Mouse (Mus musculus) embryonic facial prominence, embryonic 14.5 days (tissue): Measurements from ENCODE around the gene Eif4a3. TPM values are rescaled to one million over a fixed set of nuclear protein-coding genes. Genes with fewer than 3 reads are reported as not detected.
"Not testable (repeated sequence)": the region's sequence is repeated elsewhere in the genome, so short reads cannot be mapped to it uniquely, and the experiment has no call there.

Source experiments
- ATAC-seq: fragments of 200-750 bp; cut with Nextera tagmentation; 2 replicates; pipeline ENCODE4 v1.8.0; 2017; ENCODE audit warnings: low read depth, moderate number of reproducible peaks, moderate TSS enrichment
- DNase-seq: peaks from one replicate; pipeline ENCODE4 v3.0.0-alpha.2; 2015; ENCODE audit warnings: low spot score
- H3K27ac ChIP-seq: fragments of 300-500 bp; sonication (generic); replicated peaks from 2 replicates; pipeline ENCODE4 v1.5.1; 2014; ENCODE audit warnings: low read depth, mild to moderate bottlenecking, low read length, moderate library complexity
- H3K27me3 ChIP-seq: fragments of 300-500 bp; sonication (generic); replicated peaks from 2 replicates; pipeline ENCODE4 v1.6.1; 2014; ENCODE audit warnings: low read length; ENCODE audit not compliant: control insufficient read depth, insufficient read depth
- H3K36me3 ChIP-seq: fragments of 300-500 bp; sonication (generic); 2 replicates; pipeline ENCODE4 v1.6.1; 2014; ENCODE audit warnings: low read length, mixed read lengths; ENCODE audit not compliant: control insufficient read depth, insufficient read depth
- H3K4me1 ChIP-seq: fragments of 300-500 bp; sonication (generic); 2 replicates; pipeline ENCODE4 v1.6.1; 2014; ENCODE audit warnings: antibody characterized with exemption, low read length; ENCODE audit not compliant: control insufficient read depth, insufficient read depth
- H3K4me2 ChIP-seq: fragments of 300-500 bp; sonication (generic); 2 replicates; pipeline ENCODE4 v1.6.1; 2014; ENCODE audit warnings: low read depth, mild to moderate bottlenecking, low read length, moderate library complexity, mixed read lengths
- H3K4me3 ChIP-seq: fragments of 300-500 bp; sonication (generic); 2 replicates; pipeline ENCODE4 v1.5.1; 2014; ENCODE audit warnings: low read depth, mild to moderate bottlenecking, low read length
- H3K9ac ChIP-seq: fragments of 300-500 bp; sonication (generic); 2 replicates; pipeline ENCODE4 v1.6.1; 2014; ENCODE audit warnings: low read depth, mild to moderate bottlenecking, low read length, moderate library complexity, mixed read lengths
- H3K9me3 ChIP-seq: fragments of 300-500 bp; sonication (generic); 2 replicates; pipeline ENCODE4 v1.6.1; 2016; ENCODE audit warnings: low read length; ENCODE audit not compliant: control insufficient read depth
- WGBS: fragments of 180-500 bp; shearing (Covaris S2); extraction: QIAGEN DNeasy Blood & Tissue Kit; methylation state at CpG from one replicate; pipeline ENCODE4 v1.1.7; 2014; 5-methylcytosine and 5-hydroxymethylcytosine counted together
- polyA plus RNA-seq: library from polyadenylated mRNA; unstranded; fragments of >200 nt; fragmentation: Nextera tagmentation; extraction: Ambion mirVana; gene quantifications from 2 replicates; pipeline ENCODE4 v1.2.1, GENCODE M21; 2014

Gene Eif4a3
- polyA plus RNA-seq, 1 experiment from 2014 or later: 298 TPM

DNA sequence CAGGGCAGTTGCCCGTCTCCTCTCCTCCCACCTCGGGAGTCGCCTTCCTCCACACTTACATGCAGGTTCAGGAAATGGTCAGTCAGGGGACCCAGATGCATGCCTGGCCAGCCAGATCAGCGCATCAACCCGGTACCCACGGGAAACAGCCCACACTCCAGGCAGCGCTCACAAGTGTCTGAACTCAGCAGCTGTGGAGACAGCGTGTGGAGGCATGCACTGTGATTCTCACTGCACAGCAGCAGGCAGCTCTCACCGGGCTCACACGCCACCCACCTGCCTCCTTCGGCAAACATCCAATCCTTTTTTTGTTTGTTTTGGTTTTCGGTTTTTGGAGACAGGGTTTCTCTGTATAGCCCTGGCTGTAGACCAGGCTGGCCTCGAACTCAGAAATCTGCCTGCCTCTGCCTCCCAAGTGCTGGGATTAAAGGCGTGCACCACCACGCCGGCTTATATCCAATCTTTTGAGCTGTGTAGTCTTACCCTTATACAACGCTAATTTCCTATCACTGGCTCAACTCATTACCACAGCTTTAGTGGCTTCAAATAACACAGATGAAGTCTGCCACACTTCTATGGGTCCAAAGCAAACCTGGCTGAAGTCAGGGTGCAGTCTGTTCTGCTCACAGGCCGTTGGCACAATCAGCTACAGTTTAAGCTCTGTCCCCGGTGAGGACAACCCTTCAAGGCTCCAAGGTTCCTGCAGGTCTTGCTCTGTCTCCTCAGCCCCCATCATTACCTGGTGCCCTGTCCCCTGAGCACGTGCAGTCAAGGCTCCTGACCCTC, 12.5 kb downstream of the Eif4a3 start:
- Histone ChIP-seq H3K9ac (no peak overlapping the region), H3K4me1 (no peaks in the 10 kb centered on the region), H3K27me3 (no peaks in the 10 kb centered on the region), H3K27ac (no peak overlapping the region), H3K36me3 (peaks cover 92% of the 10 kb centered on the region), H3K9me3 (no peaks in the 10 kb centered on the region), H3K4me2 (no peak overlapping the region), H3K4me3 (no peak overlapping the region)
- ATAC-seq (no peak), DNase-seq (no peak)
- WGBS: 84% methylated on average over 20 of the region's 20 CpGs

DNA sequence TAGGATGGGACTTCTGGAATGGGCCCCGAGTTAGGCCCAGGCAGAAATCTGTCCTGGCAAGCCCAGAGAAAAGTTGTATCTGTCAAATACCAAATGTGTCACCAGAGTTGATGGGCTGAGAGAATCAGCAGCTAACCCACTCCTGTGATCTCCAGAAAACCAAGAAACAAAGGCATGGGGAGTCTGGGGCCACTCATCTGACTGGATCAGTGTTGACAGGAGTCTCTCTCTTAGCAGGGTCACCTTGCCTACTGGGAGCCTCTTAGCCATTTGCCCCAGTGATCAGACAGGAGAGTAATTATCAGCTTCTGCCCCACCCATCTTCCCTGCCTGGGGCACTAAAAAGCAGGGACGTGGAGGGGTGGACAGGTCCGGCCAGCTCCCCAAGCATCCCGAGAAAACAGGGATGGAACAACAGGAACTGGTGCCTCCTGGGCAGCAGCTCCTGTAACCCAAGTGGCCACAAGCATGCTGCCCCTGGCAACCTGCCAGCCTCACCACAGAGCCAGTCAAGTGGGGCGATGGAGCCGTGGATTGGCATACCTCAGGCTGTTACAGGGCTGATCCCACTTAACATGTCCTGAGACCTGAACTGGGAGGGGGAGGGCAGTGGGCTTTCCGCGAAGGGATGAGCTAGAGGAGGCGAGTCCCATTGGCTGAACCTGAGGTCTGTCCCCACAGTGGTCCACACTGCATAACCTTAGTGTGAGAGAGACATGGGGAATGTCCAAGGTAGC, 13.9 kb downstream of the Eif4a3 start:
- 52% methylated on average over 8 of the region's 9 CpGs for WGBS
- Histone ChIP-seq H3K9me3 (no peaks in the 10 kb centered on the region), H3K36me3 (peaks cover 91% of the 10 kb centered on the region), H3K4me1 (no peaks in the 10 kb centered on the region), H3K27ac (no peak overlapping the region), H3K4me2 (no peak overlapping the region), H3K27me3 (no peaks in the 10 kb centered on the region), H3K4me3 (no peak overlapping the region), H3K9ac (no peak overlapping the region)
- DNase-seq: peak; percentile 46
- ATAC-seq: 0 out of 2 replicates have a peak, but pooled peaks have one; percentile 1

DNA sequence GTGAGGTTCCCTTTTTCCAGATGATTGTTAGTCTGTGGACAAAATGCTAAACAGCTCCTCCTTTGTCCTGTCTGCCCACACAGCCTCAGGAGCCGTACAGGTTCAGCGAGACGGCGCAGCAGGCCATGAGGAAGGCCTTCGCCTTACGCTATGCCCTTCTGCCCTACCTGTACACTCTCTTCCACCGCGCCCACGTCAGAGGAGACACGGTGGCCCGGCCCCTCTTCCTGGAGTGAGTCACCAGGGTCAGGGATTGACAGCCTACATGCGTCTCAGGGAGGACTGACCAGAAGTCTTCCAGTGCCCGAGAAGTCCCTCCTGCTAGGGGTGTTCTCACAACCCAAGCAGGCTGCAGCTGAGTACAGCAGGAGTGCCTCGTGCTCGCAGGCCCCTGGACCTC, 18.9 kb downstream of the Eif4a3 start:
- WGBS: 89% methylated on average over 15 of the region's 15 CpGs
- ATAC-seq: no peak
- Histone ChIP-seq H3K4me1 (no peaks in the 10 kb centered on the region), H3K27me3 (no peaks in the 10 kb centered on the region), H3K36me3 (peaks cover 76% of the 10 kb centered on the region), H3K9ac (no peak overlapping the region), H3K4me2 (no peak overlapping the region), H3K4me3 (no peak overlapping the region), H3K27ac (no peak overlapping the region), H3K9me3 (no peaks in the 10 kb centered on the region)
- DNase-seq: no peak

DNA sequence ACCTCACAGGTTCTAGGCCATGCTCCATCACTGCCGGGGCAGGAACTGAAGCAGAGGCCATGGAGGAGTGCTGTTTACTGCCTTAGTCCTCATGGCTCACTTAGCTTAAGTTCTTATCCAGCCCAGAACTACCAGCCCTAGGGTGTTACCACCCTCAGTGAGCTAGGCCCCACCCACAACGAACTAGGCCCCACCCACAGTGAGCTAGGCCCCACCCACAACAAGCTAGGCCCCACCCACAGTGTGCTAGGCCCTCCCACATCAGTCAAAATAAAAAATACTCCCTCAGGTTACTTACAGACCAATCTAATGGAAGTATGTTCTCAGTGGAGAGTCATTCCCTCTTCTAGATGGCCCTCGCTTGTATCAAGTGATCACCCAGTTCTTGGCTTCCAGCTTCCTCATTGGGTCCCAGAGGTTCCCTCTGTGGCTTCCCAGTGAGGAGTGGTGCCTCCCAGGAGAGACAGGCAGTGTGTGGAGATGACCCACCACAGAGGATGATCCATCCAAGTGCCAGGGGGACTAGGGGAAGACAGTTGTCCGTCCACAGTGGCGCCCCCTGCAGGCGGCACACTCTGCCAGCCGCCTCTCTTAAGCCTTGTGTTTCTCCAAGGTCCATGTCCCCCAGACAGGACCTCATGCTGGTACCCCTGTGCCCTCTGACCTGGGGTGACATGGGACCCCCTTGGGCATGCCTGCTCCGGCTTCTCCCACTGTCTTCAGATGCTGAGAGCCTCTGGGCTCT, 26.5 kb downstream of the Eif4a3 start:
- Histone ChIP-seq H3K27me3 (no peaks in the 10 kb centered on the region), H3K9me3 (no peaks in the 10 kb centered on the region), H3K9ac (no peak overlapping the region), H3K4me1 (peaks cover 4% of the 10 kb centered on the region), H3K4me3 (no peak overlapping the region), H3K4me2 (no peak overlapping the region), H3K27ac (no peak overlapping the region), H3K36me3 (peaks cover 65% of the 10 kb centered on the region)
- DNase-seq (no peak), ATAC-seq (no peak)
- 83% methylated on average over 8 of the region's 8 CpGs for WGBS

DNA sequence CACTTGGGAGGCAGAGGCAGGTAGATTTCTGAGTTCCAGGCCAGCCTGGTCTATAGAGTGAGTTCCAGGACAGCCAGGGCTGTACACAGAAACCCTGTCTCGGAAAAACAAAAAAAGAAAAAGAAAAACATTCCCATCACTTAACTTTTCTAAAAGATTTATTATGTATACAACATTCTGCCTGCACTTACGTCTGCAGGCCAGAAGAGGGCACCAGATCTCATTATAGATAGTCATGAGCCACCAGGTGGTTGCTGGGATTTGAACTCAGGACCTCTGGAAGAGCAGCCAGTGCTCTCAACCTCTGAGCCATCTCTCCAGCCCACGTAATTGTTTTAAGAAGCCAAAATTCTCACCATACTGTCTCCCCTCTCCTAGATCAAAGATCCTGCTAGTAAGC, 27.4 kb downstream of the Eif4a3 start:
- H3K4me3 ChIP-seq, H3K9ac ChIP-seq, H3K4me1 ChIP-seq, ATAC-seq, H3K4me2 ChIP-seq, H3K27ac ChIP-seq, DNase-seq, H3K27me3 ChIP-seq, H3K9me3 ChIP-seq: not testable (repeated sequence)
- peaks cover 56% of the 10 kb centered on the region for H3K36me3 ChIP-seq
- WGBS: 74% methylated on average over 3 of the region's 3 CpGs

DNA sequence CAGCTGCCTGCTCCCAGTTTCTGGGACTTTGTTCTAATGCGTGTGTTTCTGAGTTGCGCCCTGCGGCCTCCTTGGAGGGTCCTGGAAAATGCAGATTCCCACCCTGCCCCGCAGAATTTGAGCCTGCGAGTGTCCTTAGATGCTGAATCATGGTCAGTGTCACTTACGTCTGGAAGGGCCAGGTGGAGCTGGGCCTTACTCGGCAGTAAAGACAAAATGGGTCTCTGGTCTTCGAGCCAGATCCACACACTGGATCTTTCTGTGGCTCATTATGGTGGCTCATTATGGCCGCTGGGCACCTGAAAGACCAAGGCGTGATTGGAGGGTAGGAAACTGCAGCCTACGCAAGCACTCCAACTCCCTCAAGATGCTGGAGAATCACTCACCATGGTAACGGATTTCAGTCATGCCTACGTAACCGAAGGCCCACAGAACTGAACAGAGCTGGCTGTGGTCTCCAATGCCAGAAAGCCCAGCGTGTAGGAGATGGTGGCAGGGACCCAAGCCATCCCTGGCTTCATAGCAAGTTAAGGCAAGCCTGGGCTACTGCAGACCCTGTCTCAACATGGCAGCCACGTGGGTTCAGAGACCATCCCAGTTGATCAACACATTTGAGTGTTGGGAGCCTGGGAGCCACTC, 31.2 kb downstream of the Eif4a3 start:
- H3K4me1 ChIP-seq: peaks cover 7% of the 10 kb centered on the region
- WGBS: 78% methylated on average over 16 of the region's 16 CpGs
- peak overlapping the region; percentile 62 for H3K4me3 ChIP-seq
- DNase-seq (no peak), ATAC-seq (no peak)
- H3K9ac ChIP-seq: peak overlapping the region; percentile 71
- peaks cover 27% of the 10 kb centered on the region for H3K36me3 ChIP-seq
- no peak overlapping the region for H3K27ac ChIP-seq
- peak overlapping the region; percentile 96 for H3K4me2 ChIP-seq
- H3K9me3 ChIP-seq: no peaks in the 10 kb centered on the region
- no peaks in the 10 kb centered on the region for H3K27me3 ChIP-seq

DNA sequence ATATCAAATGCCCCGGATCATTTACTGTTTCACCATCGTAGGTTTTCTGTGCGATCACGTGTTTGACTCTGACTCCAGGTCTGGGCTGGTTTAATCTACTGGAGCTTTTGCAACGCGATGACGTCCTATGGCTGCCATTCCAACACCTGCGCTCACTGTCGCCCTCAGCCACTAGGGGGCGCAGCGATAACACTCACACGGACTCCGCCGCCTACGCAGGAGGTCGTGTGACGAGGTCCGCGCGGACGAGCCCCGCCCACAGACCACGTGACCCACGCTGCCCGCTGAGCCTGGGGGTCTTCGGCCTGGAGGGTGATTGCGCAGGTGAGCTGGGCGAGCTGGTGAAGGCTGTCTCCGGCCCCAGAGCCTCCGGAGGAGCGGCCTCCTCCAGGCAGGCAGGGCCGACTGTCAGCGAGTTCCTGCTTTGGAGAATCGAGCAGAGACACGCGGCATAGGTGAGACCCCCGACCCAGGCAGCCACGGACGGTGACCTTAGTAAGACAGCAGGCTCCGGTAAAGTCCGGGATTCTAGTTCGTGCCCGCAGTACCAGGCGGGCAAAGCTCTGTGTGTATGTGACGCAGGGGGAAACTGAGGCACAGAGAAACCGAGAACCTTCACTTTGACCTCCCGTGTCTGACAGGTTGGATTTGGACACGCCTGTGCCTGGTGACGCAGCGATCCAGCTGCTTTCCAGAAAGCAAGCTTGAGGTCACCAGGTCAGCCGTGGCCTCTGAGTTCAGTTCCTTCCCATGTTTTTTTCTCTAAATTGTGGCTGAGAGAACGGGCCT, 31.9 kb downstream of the Eif4a3 start, which contains the start of gene Gaa:
Gaa (plus strand) TSS at position 120 of the 789 bp plus-strand sequence.
- Histone ChIP-seq H3K4me2 (peak within 1 kb of the TSS; percentile 96), H3K9ac (peak within 1 kb of the TSS; percentile 71), H3K27ac (no peak within 1 kb of the TSS), H3K4me1 (peaks cover 7% of the 10 kb centered on the region), H3K27me3 (no peaks in the 10 kb centered on the region), H3K4me3 (peak within 1 kb of the TSS; percentile 62), H3K9me3 (no peaks in the 10 kb centered on the region), H3K36me3 (peaks cover 20% of the 10 kb centered on the region)
- WGBS: 2% methylated on average over 36 of the region's 52 CpGs
- peak; percentile 88 for ATAC-seq
- peak; percentile 95 for DNase-seq
